Comparison of ENCODE assay signal across 9 mouse cellular contexts in genomic region chr2:168169800-168170113, GRCm38 (mm10). TPM values are rescaled to one million over a fixed set of nuclear protein-coding genes. Genes with fewer than 3 reads are reported as not detected.
A peak's percentile ranks its signal among the peaks of the same experiment; 100 is the strongest.
DNase-seq lines count a peak whose midpoint lies in the region; ATAC-seq and TF ChIP-seq lines count a peak whose summit lies in the region.
"Had no signal": no experiment of that assay in that cellular context is flagged by ENCODE, and none has a peak within 500 bp of the region (broad histone marks: within the 10 kb centered on the region; RNA-seq: fewer than 3 reads in every experiment).

No protein-coding gene starts in this region.

- TF ChIP-seq POLR2A in heart, adult 2 months (IDR thresholded peaks at IDR 0.05; ENCODE audit: insufficient read depth, low read depth, low read length): no peak

- no peaks in the 10 kb centered on the region for H3K4me1 ChIP-seq in heart, adult 2 months (ENCODE audit: control insufficient read depth, insufficient read depth, low read length)
- peaks cover 73% of the 10 kb centered on the region for H3K4me1 ChIP-seq in liver, embryonic 13.5 days (replicated peaks)
- peaks cover 5% of the 10 kb centered on the region for H3K4me1 ChIP-seq in stomach, postnatal 0 days (replicated peaks; ENCODE audit: control insufficient read depth, insufficient read depth)

- no peaks in the 10 kb centered on the region for H3K36me3 ChIP-seq in heart, adult 2 months (ENCODE audit: control insufficient read depth, insufficient read depth, low read length)
- H3K36me3 ChIP-seq in liver, embryonic 13.5 days: 0 out of 2 replicates have a peak, but pooled peaks cover under 1% of the 10 kb centered on the region
- H3K36me3 ChIP-seq in stomach, postnatal 0 days (ENCODE audit: control insufficient read depth, insufficient read depth, low read length): no peaks in the 10 kb centered on the region

- TF ChIP-seq EP300 in heart, adult 2 months (IDR thresholded peaks at IDR 0.05; ENCODE audit: insufficient read depth, low read depth, low read length): no peak
- TF ChIP-seq EP300 in stomach, postnatal 0 days (optimal IDR thresholded peaks at IDR 0.05): no peak

- WGBS in heart, adult 2 months: 14% methylated on average over 9 of the region's 9 CpGs
- WGBS in liver, embryonic 13.5 days (ENCODE audit: insufficient replicate concordance): 14% methylated on average over 9 of the region's 9 CpGs
- 13% methylated on average over 9 of the region's 9 CpGs for WGBS in stomach, postnatal 0 days

- peak overlapping the region; percentile 39; the same call in 1 of the 2 replicates for H3K4me3 ChIP-seq in heart, adult 2 months
- peak overlapping the region; percentile 46 for H3K4me3 ChIP-seq in liver, embryonic 13.5 days (replicated peaks)
- H3K4me3 ChIP-seq in stomach, postnatal 0 days (ENCODE audit: low read depth, low read length): peak overlapping the region; percentile 13; the same call in 1 of the 2 replicates

- peak overlapping the region; percentile 34; the same call in 1 of the 2 replicates for H3K9ac ChIP-seq in heart, adult 2 months (ENCODE audit: low read depth, low read length)
- peak overlapping the region; percentile 65 for H3K9ac ChIP-seq in liver, embryonic 13.5 days
- peak overlapping the region; percentile 36 for H3K9ac ChIP-seq in stomach, postnatal 0 days (ENCODE audit: low read length)

- peak overlapping the region; percentile 31 for H3K27ac ChIP-seq in heart, adult 2 months
- H3K27ac ChIP-seq in liver, embryonic 13.5 days: peak overlapping the region; percentile 90
- peak overlapping the region; percentile 5; the same call in 1 of the 2 replicates for H3K27ac ChIP-seq in stomach, postnatal 0 days (replicated peaks)

- no peaks in the 10 kb centered on the region for H3K27me3 ChIP-seq in heart, adult 2 months (ENCODE audit: control insufficient read depth, insufficient read depth, low read length)
- no peaks in the 10 kb centered on the region for H3K27me3 ChIP-seq in liver, embryonic 13.5 days
- no peaks in the 10 kb centered on the region for H3K27me3 ChIP-seq in stomach, postnatal 0 days (ENCODE audit: control insufficient read depth, insufficient read depth, low read length)

- H3K4me2 ChIP-seq in liver, embryonic 13.5 days: peak overlapping the region; percentile 76
- peak overlapping the region; percentile 33 for H3K4me2 ChIP-seq in stomach, postnatal 0 days (replicated peaks; ENCODE audit: low read depth)

- ATAC-seq in liver, embryonic 13.5 days (ENCODE audit: low read depth): peak; percentile 33
- ATAC-seq in stomach, postnatal 0 days (ENCODE audit: low FRiP score, low TSS enrichment): peak; percentile 27

- TF ChIP-seq CTCF in heart, adult 2 months (IDR thresholded peaks at IDR 0.05): no peak
- TF ChIP-seq CTCF in stomach, postnatal 0 days (IDR thresholded peaks at IDR 0.05; ENCODE audit: low read depth): no peak

- H3K79me2 ChIP-seq in heart, adult 2 months (replicated peaks; ENCODE audit: control insufficient read depth, insufficient read depth, low read length): no peaks in the 10 kb centered on the region

- intact Hi-C loops in heart, adult 2 months (cut with DNase I): no loop called here

- no peak for DNase-seq in heart, adult 2 months
- no peak for DNase-seq in heart, adult 8-10 months (ENCODE audit: low spot score)
- DNase-seq in urinary bladder, postnatal 14 days (ENCODE audit: low spot score): peak; percentile 16
- no peak for DNase-seq in urinary bladder, adult 2 months (ENCODE audit: low spot score)
- DNase-seq in liver, embryonic 13.5 days: no peak
- DNase-seq in stomach, postnatal 0 days (ENCODE audit: low spot score): no peak
- DNase-seq in T-cell, adult 2 months (ENCODE audit: low spot score): no peak
- no peak for DNase-seq in embryo, embryonic 10 days (ENCODE audit: low spot score)
- DNase-seq: right cerebral cortex, postnatal 4 days had no signal

- no peaks in the 10 kb centered on the region for H3K9me3 ChIP-seq in liver, embryonic 13.5 days (replicated peaks)
- H3K9me3 ChIP-seq in stomach, postnatal 0 days (ENCODE audit: control insufficient read depth, low read length): no peaks in the 10 kb centered on the region

RNA-seq across cellular contexts. Expression of gene Adnp, which starts 37.2 kb away (rescaled TPM):
- 10 to 100 TPM; 29.6 to 30.7 TPM for total RNA-seq in heart, adult 2 months (2021)
- 7.4 and 11.2 TPM in 2 replicates for polyA plus RNA-seq in heart, adult 2 months (2012; rRNA removed)
- total RNA-seq in heart, adult 8-10 months (2022): 10 to 100 TPM; 23.1 to 24.3 (median 23.7) TPM
- polyA plus RNA-seq in urinary bladder, adult 2 months (2012; rRNA removed): 22.3 and 22.4 TPM in 2 replicates
- 0.71 and 0.91 TPM in 2 replicates for polyA plus RNA-seq in liver, embryonic 13.5 days (2015; fragmentation: Nextera tagmentation; extraction: Ambion mirVana)
- 5.2 and 6.0 TPM in 2 replicates for polyA plus RNA-seq in stomach, postnatal 0 days (2015; fragmentation: Nextera tagmentation; extraction: Ambion mirVana)

Comparison
In these comparisons a context has a peak if more than half of its experiments do, and no peak if none do; other contexts are left out.
1. H3K27ac ChIP-seq: peak in every context shown above with its lines; median percentile 90 in liver, embryonic 13.5 days; 31 in heart, adult 2 months; 5 in stomach, postnatal 0 days.